Mouse (Mus musculus): ENCODE results near the gene Gm17490. TPM values are rescaled to one million over a fixed set of nuclear protein-coding genes. Genes with fewer than 3 reads are reported as not detected.
"Not testable (repeated sequence)": the region's sequence is repeated elsewhere in the genome, so short reads cannot be mapped to it uniquely, and the experiment has no call there.

Gene Gm17490
- polyA plus RNA-seq, 1 experiment = not detected

DNA sequence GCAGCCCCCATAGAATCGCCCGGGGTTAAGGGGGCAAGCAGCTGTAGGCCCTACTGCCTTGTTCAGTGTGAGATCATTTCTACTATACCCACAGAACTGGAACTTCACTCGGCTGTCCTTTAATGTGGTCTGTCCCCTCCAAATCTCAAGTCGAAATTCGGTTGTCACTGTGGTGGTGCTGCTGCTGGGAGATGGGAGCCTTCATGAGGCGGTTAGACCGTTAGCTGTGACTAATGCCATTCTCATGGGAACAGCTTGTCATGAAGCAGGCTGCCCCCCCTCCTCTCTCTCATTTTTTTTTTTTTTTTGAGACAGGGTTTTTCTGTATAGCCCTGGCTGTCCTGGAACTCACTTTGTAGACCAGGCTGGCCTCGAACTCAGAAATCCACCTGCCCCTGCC is 2.9 kb downstream of the Gm17490 start:
- Histone ChIP-seq H3K4me3 (replicated peaks; ENCODE audit: insufficient read depth, low read depth, low read length) (no peak overlapping the region), H3K27ac (ENCODE audit: insufficient read depth, low read length) (no peak overlapping the region), H3K27me3 (ENCODE audit: control insufficient read depth, insufficient read depth, low read length) (no peaks in the 10 kb centered on the region), H3K4me1 (ENCODE audit: control insufficient read depth, insufficient read depth, low read length) (no peaks in the 10 kb centered on the region)
- TF ChIP-seq CTCF (IDR thresholded peaks at IDR 0.05; ENCODE audit: borderline replicate concordance, insufficient read depth, low read depth, low read length) (no peak), POLR2A (IDR thresholded peaks at IDR 0.05; ENCODE audit: borderline replicate concordance, insufficient read depth, low read length) (no peak)
- DNase-seq = no peak
- WGBS = 80% methylated on average over 8 of the region's 8 CpGs

DNA sequence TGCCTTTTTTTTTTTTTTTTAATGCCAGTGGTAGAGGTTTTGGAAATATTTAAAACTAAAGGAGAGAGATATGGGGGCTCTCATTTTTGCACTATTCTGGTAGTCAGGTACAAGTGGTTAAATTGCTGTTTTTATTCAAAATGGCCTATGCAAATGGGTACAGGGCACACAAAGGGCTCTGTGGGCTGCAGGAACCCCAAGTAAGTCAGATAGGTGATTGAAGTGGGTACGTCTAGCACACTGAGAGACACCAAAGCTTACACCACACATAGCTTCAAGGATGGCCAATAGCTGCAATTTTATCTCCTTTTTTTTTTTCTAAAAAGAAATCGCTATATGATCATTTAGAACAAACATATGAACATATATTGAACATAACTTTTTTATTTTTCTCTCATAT is 6.5 kb downstream of the Gm17490 start:
- Histone ChIP-seq H3K4me1 (ENCODE audit: control insufficient read depth, insufficient read depth, low read length) (no peaks in the 10 kb centered on the region), H3K4me3 (replicated peaks; ENCODE audit: insufficient read depth, low read depth, low read length) (no peak overlapping the region), H3K27ac (ENCODE audit: insufficient read depth, low read length) (no peak overlapping the region), H3K27me3 (ENCODE audit: control insufficient read depth, insufficient read depth, low read length) (no peaks in the 10 kb centered on the region)
- TF ChIP-seq POLR2A (IDR thresholded peaks at IDR 0.05; ENCODE audit: borderline replicate concordance, insufficient read depth, low read length) (no peak), CTCF (IDR thresholded peaks at IDR 0.05; ENCODE audit: borderline replicate concordance, insufficient read depth, low read depth, low read length) (no peak)
- no peak for DNase-seq
- 77% methylated on average over 2 of the region's 2 CpGs for WGBS

DNA sequence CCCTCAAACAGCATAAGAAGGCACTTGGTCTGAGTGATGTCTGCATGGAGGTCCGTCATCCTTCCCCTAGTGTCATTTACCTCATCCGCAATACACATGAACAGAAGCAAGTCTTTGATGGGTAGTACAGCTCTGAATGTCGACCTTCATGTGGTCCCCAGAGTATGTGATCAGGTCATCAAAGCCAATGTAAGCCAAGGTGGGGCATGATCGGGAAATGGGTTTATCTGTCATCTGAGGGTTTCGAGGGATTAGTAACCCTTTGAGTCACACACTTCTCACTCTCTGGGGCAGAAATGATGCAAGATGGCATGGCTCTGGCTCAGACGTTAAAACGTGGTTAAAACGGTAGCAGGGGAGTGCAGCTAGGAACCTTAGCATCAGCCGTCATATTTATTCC is 9.2 kb downstream of the Gm17490 start:
- TF ChIP-seq CTCF (IDR thresholded peaks at IDR 0.05; ENCODE audit: borderline replicate concordance, insufficient read depth, low read depth, low read length) (no peak), POLR2A (IDR thresholded peaks at IDR 0.05; ENCODE audit: borderline replicate concordance, insufficient read depth, low read length) (no peak)
- Histone ChIP-seq H3K4me3 (replicated peaks; ENCODE audit: insufficient read depth, low read depth, low read length) (no peak overlapping the region), H3K27me3 (ENCODE audit: control insufficient read depth, insufficient read depth, low read length) (no peaks in the 10 kb centered on the region), H3K4me1 (ENCODE audit: control insufficient read depth, insufficient read depth, low read length) (no peaks in the 10 kb centered on the region), H3K27ac (ENCODE audit: insufficient read depth, low read length) (no peak overlapping the region)
- WGBS = 90% methylated on average over 9 of the region's 9 CpGs
- DNase-seq = no peak

DNA sequence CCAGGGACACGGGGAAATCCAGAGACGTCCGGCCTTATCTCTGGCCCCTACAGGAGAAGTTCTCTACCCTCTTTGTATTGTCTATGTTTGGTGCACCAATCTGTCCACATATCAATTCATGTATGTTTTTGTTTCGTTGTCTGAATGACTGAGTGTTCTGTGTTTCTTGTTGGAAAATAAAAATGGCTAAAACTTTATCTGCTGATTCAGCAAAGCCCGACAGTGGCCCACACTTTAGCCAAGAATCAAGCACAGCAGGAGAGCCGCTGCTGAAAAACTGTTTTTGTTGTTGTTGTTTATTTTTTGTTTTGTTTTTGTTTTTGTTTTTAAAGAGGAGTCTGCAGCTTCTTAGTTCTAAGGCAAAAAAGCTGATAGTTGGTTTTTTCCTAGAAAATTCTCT is 13.1 kb downstream of the Gm17490 start:
- H3K4me1 ChIP-seq (ENCODE audit: control insufficient read depth, insufficient read depth, low read length) = not testable (repeated sequence)

DNA sequence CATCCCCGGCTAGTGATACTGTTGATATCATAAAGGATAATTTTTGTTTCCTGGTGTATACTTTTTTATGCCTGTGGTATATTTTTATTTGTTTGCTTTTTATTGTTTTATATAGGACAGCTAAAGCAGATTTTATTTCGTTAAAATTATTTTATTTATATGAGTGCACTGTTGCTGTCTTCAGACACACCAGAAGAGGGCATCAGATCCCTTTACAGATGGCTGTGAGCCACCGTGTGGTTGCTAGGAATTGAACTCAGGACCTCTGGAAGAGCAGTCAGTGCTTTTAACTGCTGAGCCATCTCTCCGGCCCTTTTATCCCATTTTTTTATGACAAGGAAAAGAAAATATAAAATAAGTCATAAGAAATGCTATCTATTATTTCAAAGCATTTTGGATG is 19.3 kb downstream of the Gm17490 start:
- DNase-seq; H3K27ac ChIP-seq (ENCODE audit: insufficient read depth, low read length); H3K4me3 ChIP-seq (replicated peaks; ENCODE audit: insufficient read depth, low read depth, low read length); H3K27me3 ChIP-seq (ENCODE audit: control insufficient read depth, insufficient read depth, low read length); H3K4me1 ChIP-seq (ENCODE audit: control insufficient read depth, insufficient read depth, low read length): not testable (repeated sequence)
- 78% methylated on average over 4 of the region's 4 CpGs for WGBS

More for the DNA sequence above, 13.1 kb downstream of the Gm17490 start:
- 81% methylated on average over 6 of the region's 6 CpGs for WGBS
- not testable (repeated sequence) for DNase-seq; H3K27me3 ChIP-seq (ENCODE audit: control insufficient read depth, insufficient read depth, low read length); H3K27ac ChIP-seq (ENCODE audit: insufficient read depth, low read length); H3K4me3 ChIP-seq (replicated peaks; ENCODE audit: insufficient read depth, low read depth, low read length)

DNA sequence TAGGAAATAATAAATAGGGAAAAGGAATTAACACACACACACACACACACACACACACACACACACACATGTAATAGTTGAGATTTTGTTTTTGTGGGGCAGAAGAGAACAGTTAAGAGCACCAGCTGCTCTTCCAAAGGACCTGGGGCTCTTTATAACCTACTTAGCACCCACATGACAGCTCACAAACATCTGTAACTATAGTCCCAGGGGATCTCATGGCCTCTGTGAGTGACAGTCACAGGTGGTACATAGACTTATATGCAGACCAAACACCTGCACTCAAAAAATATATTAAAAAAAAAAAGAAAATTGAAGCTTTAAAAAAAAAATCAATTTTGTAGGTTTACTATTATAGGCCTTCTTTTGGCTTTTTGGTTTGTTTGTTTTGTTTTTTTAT is 21.2 kb downstream of the Gm17490 start:
- Histone ChIP-seq H3K4me1 (ENCODE audit: control insufficient read depth, insufficient read depth, low read length) (no peaks in the 10 kb centered on the region), H3K27me3 (ENCODE audit: control insufficient read depth, insufficient read depth, low read length) (no peaks in the 10 kb centered on the region), H3K27ac (ENCODE audit: insufficient read depth, low read length) (no peak overlapping the region), H3K4me3 (replicated peaks; ENCODE audit: insufficient read depth, low read depth, low read length) (no peak overlapping the region)
- DNase-seq = no peak
- TF ChIP-seq POLR2A (IDR thresholded peaks at IDR 0.05; ENCODE audit: borderline replicate concordance, insufficient read depth, low read length) (no peak), CTCF (IDR thresholded peaks at IDR 0.05; ENCODE audit: borderline replicate concordance, insufficient read depth, low read depth, low read length) (no peak)

DNA sequence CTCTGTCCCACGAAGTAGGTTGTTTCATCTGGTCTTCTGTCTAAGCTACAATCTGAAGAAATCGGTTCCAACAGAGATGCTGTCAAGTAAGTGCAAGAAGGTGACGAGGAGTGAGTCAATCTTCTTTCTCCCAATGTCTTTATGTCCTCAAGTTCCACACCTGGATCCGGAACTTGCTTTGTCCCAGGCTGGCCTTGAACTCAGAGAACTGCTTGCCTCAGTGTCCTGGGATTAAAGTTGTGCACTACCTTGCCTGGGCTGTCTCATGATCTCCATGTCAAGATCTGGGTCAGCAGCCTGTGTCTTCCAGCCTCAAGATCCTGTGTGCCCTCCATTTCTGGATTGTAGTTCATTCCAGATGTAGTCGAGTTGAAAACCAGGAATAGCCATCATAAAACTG is 22.0 kb downstream of the Gm17490 start, which contains the start of gene Rbm17:
Gene Rbm17 (minus strand): TSS at position 101 of the 400 bp plus-strand sequence.
- no peaks in the 10 kb centered on the region for H3K27me3 ChIP-seq (ENCODE audit: control insufficient read depth, insufficient read depth, low read length)
- TF ChIP-seq POLR2A (IDR thresholded peaks at IDR 0.05; ENCODE audit: borderline replicate concordance, insufficient read depth, low read length) (no peak), CTCF (IDR thresholded peaks at IDR 0.05; ENCODE audit: borderline replicate concordance, insufficient read depth, low read depth, low read length) (no peak)
- 87% methylated on average over 5 of the region's 5 CpGs for WGBS
- DNase-seq = no peak
- H3K4me3 ChIP-seq (replicated peaks; ENCODE audit: insufficient read depth, low read depth, low read length) = peak within 1 kb of the TSS; percentile 95
- peak within 1 kb of the TSS; percentile 56 for H3K27ac ChIP-seq (ENCODE audit: insufficient read depth, low read length)
- H3K4me1 ChIP-seq (ENCODE audit: control insufficient read depth, insufficient read depth, low read length) = no peaks in the 10 kb centered on the region

DNA sequence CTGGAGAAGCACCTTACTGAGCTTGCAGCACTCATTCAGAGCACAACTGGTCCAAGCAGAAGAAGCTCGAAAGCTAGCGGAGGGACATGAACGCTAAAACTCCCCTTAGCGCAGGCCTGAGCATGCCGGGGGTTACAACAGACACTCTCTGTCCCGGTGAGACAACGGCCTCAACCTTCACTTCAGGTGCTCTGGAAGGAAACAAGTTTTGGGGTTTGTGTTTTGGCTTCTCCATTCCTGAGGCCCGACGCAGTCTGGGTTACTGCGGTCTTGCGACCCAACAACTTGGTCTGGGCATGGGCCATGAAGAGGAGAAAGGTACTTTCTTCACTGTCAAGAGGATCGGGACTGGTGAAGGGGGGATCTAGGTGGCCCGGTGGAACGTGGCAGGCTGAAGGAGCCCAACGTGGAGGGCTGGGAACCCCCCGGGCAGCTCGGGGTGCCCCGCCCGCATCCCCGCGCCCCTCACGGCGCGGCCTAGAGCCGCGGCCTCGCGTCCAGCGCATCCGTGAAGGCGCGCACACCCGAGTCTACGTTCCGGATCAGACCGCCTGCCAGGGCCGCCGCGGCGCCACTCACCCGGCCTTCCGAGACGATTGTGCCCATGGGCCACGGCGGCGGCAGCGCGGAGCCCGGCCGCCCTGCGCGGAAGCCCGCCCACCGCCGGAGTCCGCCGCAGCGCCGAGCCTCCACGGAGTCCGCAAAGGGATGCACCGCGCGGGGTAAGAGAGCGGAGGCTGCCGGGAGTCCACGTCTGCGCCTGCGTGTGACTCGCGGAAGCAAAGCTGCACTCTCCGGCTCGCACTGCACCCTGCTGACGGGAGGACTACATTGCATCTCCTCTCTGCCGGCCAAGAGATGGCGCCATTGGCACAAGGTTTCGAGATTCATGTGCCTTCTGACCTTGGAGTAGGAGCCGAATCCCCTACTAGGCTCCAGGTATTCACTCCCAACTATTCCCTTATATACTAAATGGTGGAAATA is 23.3 kb downstream of the Gm17490 start:
- no peaks in the 10 kb centered on the region for H3K4me1 ChIP-seq (ENCODE audit: control insufficient read depth, insufficient read depth, low read length)
- H3K4me3 ChIP-seq (replicated peaks; ENCODE audit: insufficient read depth, low read depth, low read length) = peak overlapping the region; percentile 95
- peak overlapping the region; percentile 56 for H3K27ac ChIP-seq (ENCODE audit: insufficient read depth, low read length)
- under 1% methylated on average over 78 of the region's 78 CpGs for WGBS
- DNase-seq = peak; percentile 94 to 98
- TF ChIP-seq CTCF (IDR thresholded peaks at IDR 0.05; ENCODE audit: borderline replicate concordance, insufficient read depth, low read depth, low read length) = peak; percentile 100
- peak; percentile 59; the same call in 1 of the 2 replicates for TF ChIP-seq POLR2A (IDR thresholded peaks at IDR 0.05; ENCODE audit: borderline replicate concordance, insufficient read depth, low read length)
- no peaks in the 10 kb centered on the region for H3K27me3 ChIP-seq (ENCODE audit: control insufficient read depth, insufficient read depth, low read length)

All from cerebellum, adult 2 months (tissue).